9 mouse cellular contexts compared by ENCODE assay signal in the genomic region with DNA sequence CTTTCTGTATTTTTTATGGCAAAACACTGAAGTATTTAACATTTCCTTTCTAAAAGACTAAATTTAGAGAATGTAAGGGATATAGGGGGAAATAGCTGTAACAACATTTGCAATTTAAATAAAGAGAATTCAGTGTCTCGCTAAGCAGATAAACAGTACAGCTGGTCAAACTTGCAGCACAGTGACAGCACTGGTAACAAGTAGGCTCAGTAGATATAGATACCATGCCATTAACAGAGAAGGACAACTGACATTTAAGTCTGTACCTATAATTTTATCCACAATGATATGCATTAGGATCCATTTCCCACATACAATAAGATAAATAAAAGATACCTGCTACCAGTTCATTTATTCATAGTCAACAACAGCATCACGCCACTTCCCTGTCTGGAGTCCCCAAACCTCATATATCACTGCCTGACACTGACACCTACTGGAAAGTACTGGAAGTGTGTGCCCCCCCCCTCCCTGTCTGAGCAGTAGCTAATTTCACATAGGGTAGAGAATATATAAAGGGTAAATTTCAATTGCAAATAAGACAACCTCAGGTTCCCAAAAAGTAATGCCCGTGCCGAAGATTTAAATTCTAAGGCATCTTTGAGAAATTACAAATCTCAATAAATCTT.
A peak's percentile ranks its signal among the peaks of the same experiment; 100 is the strongest.
DNase-seq lines count a peak whose midpoint lies in the region; ATAC-seq and TF ChIP-seq lines count a peak whose summit lies in the region.
"Had no signal": no experiment of that assay in that cellular context is flagged by ENCODE, and none has a peak within 500 bp of the region (broad histone marks: within the 10 kb centered on the region; RNA-seq: fewer than 3 reads in every experiment).

No protein-coding gene starts in this region.

- no peak for TF ChIP-seq EP300 in CH12.LX (IDR thresholded peaks at IDR 0.05; ENCODE audit: low read length)

- H3K9me3 ChIP-seq in CH12.LX (replicated peaks; ENCODE audit: low read length): no peaks in the 10 kb centered on the region
- H3K9me3 ChIP-seq in midbrain, embryonic 14.5 days (ENCODE audit: control insufficient read depth, low read length): no peaks in the 10 kb centered on the region
- H3K9me3 ChIP-seq: liver, embryonic 13.5 days had no signal

- no peaks in the 10 kb centered on the region for H3K27me3 ChIP-seq in CH12.LX (replicated peaks)
- no peaks in the 10 kb centered on the region for H3K27me3 ChIP-seq in midbrain, embryonic 14.5 days (ENCODE audit: control insufficient read depth, insufficient read depth, low read length)
- H3K27me3 ChIP-seq: liver, embryonic 13.5 days had no signal

- intact Hi-C loops in left cerebral cortex, adult 2 months (cut with DNase I): loop anchor here (1.0 to 10.0 kb wide), 6 partner anchors 393 to 1250 kb away; no protein-coding TSS in a partner anchor

- H3K4me3 ChIP-seq in CH12.LX (replicated peaks in 1 of 3; ENCODE audit: low read depth in 2 of 3, low read length in 2 of 3, poor library complexity in 1 of 3): no peak overlapping the region
- H3K4me3 ChIP-seq in left cerebral cortex, adult 2 months: peak overlapping the region; percentile 60
- H3K4me3 ChIP-seq in midbrain, embryonic 14.5 days (replicated peaks; ENCODE audit: low read depth, low read length): no peak overlapping the region; the same call in 1 of the 2 replicates
- H3K4me3 ChIP-seq: liver, embryonic 13.5 days had no signal

- DNase-seq in heart, adult 18-20 months: peak; percentile 19 to 42
- no peak for DNase-seq in heart, adult 8-10 months (ENCODE audit: low spot score)
- peak; percentile 63 for DNase-seq in CH12.LX (ENCODE audit: extremely low read depth)
- peak; percentile 82 for DNase-seq in cerebellum, postnatal 10 days
- DNase-seq in left cerebral cortex, adult 2 months (ENCODE audit: extremely low spot score in 1 of 2, low spot score in 2 of 2): peak; percentile 20 to 43
- peak; percentile 87 for DNase-seq in midbrain, embryonic 14.5 days
- peak; percentile 25 for DNase-seq in thymus, postnatal 14 days
- DNase-seq: liver, embryonic 13.5 days had no signal

- H3K4me2 ChIP-seq in CH12.LX (ENCODE audit: insufficient read depth, low read depth, poor library complexity, severe bottlenecking): peak overlapping the region; percentile 36; the same call in 1 of the 2 replicates
- peak overlapping the region; percentile 38 for H3K4me2 ChIP-seq in midbrain, embryonic 14.5 days (ENCODE audit: low read length)
- H3K4me2 ChIP-seq: liver, embryonic 13.5 days had no signal

- dilution Hi-C loops in CH12.LX (cut with MboI; ENCODE audit: extremely low pct_ligation_motif_present, extremely low pct_unique_long_range_greater_than_20kb, low sequenced_read_pairs): no loop called here

- no peak overlapping the region for H3K27ac ChIP-seq in CH12.LX (ENCODE audit: insufficient read depth, low read depth)
- peak overlapping the region; percentile 78 for H3K27ac ChIP-seq in left cerebral cortex, adult 2 months
- H3K27ac ChIP-seq in midbrain, embryonic 14.5 days (replicated peaks; ENCODE audit: low read depth, low read length): no peak overlapping the region
- H3K27ac ChIP-seq: liver, embryonic 13.5 days had no signal

- TF ChIP-seq CTCF in CH12.LX (conservative IDR thresholded peaks at IDR 0.05 in 1 of 2, IDR thresholded peaks at IDR 0.05 in 1 of 2; ENCODE audit: low read depth in 2 of 2, low read length in 2 of 2): peak; percentile 44 to 87; a peak in 3 of 4 replicates
- peak; percentile 89 for TF ChIP-seq CTCF in left cerebral cortex, adult 2 months (IDR thresholded peaks at IDR 0.05)

- H3K79me2 ChIP-seq in CH12.LX (replicated peaks; ENCODE audit: control insufficient read depth, extremely low read depth, insufficient read depth, poor library complexity, severe bottlenecking): no peaks in the 10 kb centered on the region

- WGBS in midbrain, embryonic 14.5 days: 21% methylated on average over 4 of the region's 4 CpGs

- peak; percentile 93 for TF ChIP-seq RAD21 in CH12.LX (IDR thresholded peaks at IDR 0.05; ENCODE audit: low read depth, low read length)

- ATAC-seq in granulocyte monocyte progenitor cell, adult 5-6 weeks (replicated peaks; ENCODE audit: poor library complexity, severe bottlenecking): peak; percentile 96
- ATAC-seq in midbrain, embryonic 14.5 days (ENCODE audit: low FRiP score, low TSS enrichment): peak; percentile 87

- in situ Hi-C loops in CH12.LX (cut with MboI; ENCODE audit: low pct_ligation_motif_present, low pct_unique_long_range_greater_than_20kb, low sequenced_read_pairs): no loop called here

- TF ChIP-seq POLR2A in CH12.LX (IDR thresholded peaks at IDR 0.05; ENCODE audit: low read depth, low read length): no peak

- H3K4me1 ChIP-seq in CH12.LX (ENCODE audit: control insufficient read depth in 1 of 2, insufficient read depth in 2 of 2): peaks cover 2 to 10% of the 10 kb centered on the region in 2 experiments; a peak in 1 of 4 replicates
- H3K4me1 ChIP-seq in midbrain, embryonic 14.5 days (ENCODE audit: control insufficient read depth, insufficient read depth, low read length): peaks cover 4% of the 10 kb centered on the region; the same call in 1 of the 2 replicates

- no peaks in the 10 kb centered on the region for H3K36me3 ChIP-seq in CH12.LX (replicated peaks in 1 of 2; ENCODE audit: control insufficient read depth in 1 of 2, insufficient read depth in 1 of 2, low read length in 1 of 2)
- H3K36me3 ChIP-seq in midbrain, embryonic 14.5 days (ENCODE audit: control insufficient read depth, insufficient read depth, low read length): no peaks in the 10 kb centered on the region
- H3K36me3 ChIP-seq: liver, embryonic 13.5 days had no signal

- H3K9ac ChIP-seq in CH12.LX (ENCODE audit: insufficient read depth, low read depth): no peak overlapping the region
- no peak overlapping the region for H3K9ac ChIP-seq in midbrain, embryonic 14.5 days (replicated peaks; ENCODE audit: low read length)
- H3K9ac ChIP-seq: liver, embryonic 13.5 days had no signal

TF ChIP-seq in CH12.LX, 34 proteins besides CTCF, POLR2A, EP300 and RAD21:
- TF ChIP-seq HCFC1 (IDR thresholded peaks at IDR 0.05; ENCODE audit: low read depth, low read length) (no peak), MAZ (IDR thresholded peaks at IDR 0.05; ENCODE audit: low read depth, low read length) (peak; percentile 95), ETS1 (conservative IDR thresholded peaks at IDR 0.05; ENCODE audit: low read depth, low read length) (no peak), MAFK (IDR thresholded peaks at IDR 0.05; ENCODE audit: insufficient replicate concordance, low read length) (no peak), ZC3H11A (IDR thresholded peaks at IDR 0.05; ENCODE audit: low read depth, low read length) (peak; percentile 15; the same call in 1 of the 2 replicates), USF2 (conservative IDR thresholded peaks at IDR 0.05; ENCODE audit: low read depth, low read length) (no peak), TBP (conservative IDR thresholded peaks at IDR 0.05; ENCODE audit: low read depth, low read length) (no peak), CHD1 (IDR thresholded peaks at IDR 0.05; ENCODE audit: low read depth, low read length) (no peak), UBTF (IDR thresholded peaks at IDR 0.05; ENCODE audit: low read depth, low read length) (no peak), RCOR1 (conservative IDR thresholded peaks at IDR 0.05; ENCODE audit: low read depth, low read length) (no peak), MEF2A (IDR thresholded peaks at IDR 0.05; ENCODE audit: borderline replicate concordance, low read depth, low read length) (no peak), PAX5 (IDR thresholded peaks at IDR 0.05; ENCODE audit: low read length) (no peak), POLR2AphosphoS2 (IDR thresholded peaks at IDR 0.05; ENCODE audit: low read depth, low read length) (no peak), NRF1 (IDR thresholded peaks at IDR 0.05; ENCODE audit: low read depth, low read length) (no peak), GABPA (IDR thresholded peaks at IDR 0.05; ENCODE audit: insufficient replicate concordance, low read depth, low read length) (no peak), ELF1 (IDR thresholded peaks at IDR 0.05; ENCODE audit: low read depth, low read length) (peak; percentile 63; the same call in 1 of the 2 replicates), SMC3 (IDR thresholded peaks at IDR 0.05; ENCODE audit: low read depth, low read length) (peak; percentile 74), MAX (IDR thresholded peaks at IDR 0.05; ENCODE audit: low read length) (no peak), MXI1 (IDR thresholded peaks at IDR 0.05; ENCODE audit: low read depth, low read length) (no peak), BHLHE40 (IDR thresholded peaks at IDR 0.05; ENCODE audit: low read depth, low read length) (0 out of 2 replicates have a peak, but pooled peaks have one; percentile 18), E2F4 (IDR thresholded peaks at IDR 0.05; ENCODE audit: insufficient replicate concordance, low read depth, low read length) (no peak), MYC (IDR thresholded peaks at IDR 0.05; ENCODE audit: low read depth, low read length) (no peak), JUND (conservative IDR thresholded peaks at IDR 0.05; ENCODE audit: low read depth, low read length) (no peak), ZKSCAN1 (IDR thresholded peaks at IDR 0.05; ENCODE audit: borderline replicate concordance, low read depth, low read length) (no peak), TCF12 (IDR thresholded peaks at IDR 0.05; ENCODE audit: low read depth, low read length) (no peak), SIN3A (IDR thresholded peaks at IDR 0.05; ENCODE audit: low read length) (no peak), IRF4 (IDR thresholded peaks at IDR 0.05; ENCODE audit: low read depth, low read length) (peak; percentile 30; the same call in 1 of the 2 replicates), KAT2A (IDR thresholded peaks at IDR 0.05; ENCODE audit: insufficient replicate concordance, low read length) (no peak)
